Mouse (Mus musculus): ENCODE measurements around the gene Cav1. TPM values are rescaled to one million over a fixed set of nuclear protein-coding genes. Genes with fewer than 3 reads are reported as not detected.

The Cav1 gene
- polyA plus RNA-seq (2017; shearing (Covaris generic)): not detected

GRCm38 (mm10) chr6:17305954-17306601, at the start of gene Cav1:
Gene Cav1, plus strand, starts transcription at chr6:17306335.

GRCm38 (mm10) chr6:17280939-17281756, 25.0 kb upstream of the Cav1 start, which contains the start of gene Cav2:
Gene Cav2, plus strand, starts transcription at chr6:17281185.

Other genes starting within 250 kb of the Cav1 start
- 222 TPM for gene Tes, start 241.2 kb upstream of the Cav1 start, polyA plus RNA-seq (2017; shearing (Covaris generic))
- gene Cav2, start 25.1 kb upstream of the Cav1 start, polyA plus RNA-seq (2017; shearing (Covaris generic)): 2.3 TPM
- not detected for gene Met, start 157.5 kb downstream of the Cav1 start, polyA plus RNA-seq (2017; shearing (Covaris generic))